In genomic region chr3:98149881-98150280, GRCm38 (mm10) we compare ENCODE assay signal across 38 mouse cellular contexts. TPM values are rescaled to one million over a fixed set of nuclear protein-coding genes. Genes with fewer than 3 reads are reported as not detected.
"Had no signal": no experiment of that assay in that cellular context is flagged by ENCODE, and none has a peak within 500 bp of the region (broad histone marks: within the 10 kb centered on the region; RNA-seq: fewer than 3 reads in every experiment).

No protein-coding gene starts in this region.

- H3K27me3 ChIP-seq: heart, embryonic 12.5 days; hindbrain, embryonic 13.5 days; hindbrain, embryonic 15.5 days; kidney, embryonic 15.5 days; limb, embryonic 13.5 days; limb, embryonic 15.5 days; liver, embryonic 12.5 days had no signal

- H3K9me3 ChIP-seq: heart, embryonic 12.5 days; hindbrain, embryonic 13.5 days; hindbrain, embryonic 15.5 days; kidney, embryonic 15.5 days; limb, embryonic 13.5 days; limb, embryonic 15.5 days; liver, embryonic 12.5 days had no signal

- ATAC-seq: hindbrain, postnatal 0 days; intestine, embryonic 16.5 days; liver, embryonic 12.5 days had no signal

- H3K4me3 ChIP-seq: heart, embryonic 12.5 days; hindbrain, embryonic 13.5 days; hindbrain, embryonic 15.5 days; kidney, embryonic 15.5 days; limb, embryonic 13.5 days; limb, embryonic 15.5 days; liver, embryonic 12.5 days had no signal

- H3K27ac ChIP-seq: hindbrain, embryonic 13.5 days; hindbrain, embryonic 15.5 days; hindbrain, postnatal 0 days; kidney, embryonic 15.5 days; kidney, postnatal 0 days; limb, embryonic 13.5 days; limb, embryonic 15.5 days; liver, embryonic 12.5 days; liver, embryonic 14.5 days had no signal

- H3K9ac ChIP-seq: heart, embryonic 12.5 days; hindbrain, embryonic 13.5 days; hindbrain, embryonic 15.5 days; kidney, embryonic 15.5 days; limb, embryonic 13.5 days; limb, embryonic 15.5 days; liver, embryonic 12.5 days; liver, embryonic 14.5 days had no signal

- DNase-seq: gastrocnemius, postnatal 14 days; gastrocnemius, postnatal 36 days; heart, adult 18-20 months; heart, postnatal 10 days; kidney, adult 11 months; kidney, adult 2 months; kidney, adult 9 months; kidney, postnatal 14 days; kidney, postnatal 36 days; layer of hippocampus, adult 9-11 months; layer of hippocampus, postnatal 36 days; left cerebral cortex, postnatal 4 days had no signal

- H3K4me2 ChIP-seq: heart, embryonic 12.5 days; hindbrain, embryonic 13.5 days; hindbrain, embryonic 15.5 days; kidney, embryonic 15.5 days; limb, embryonic 13.5 days; limb, embryonic 15.5 days; liver, embryonic 12.5 days had no signal

- H3K4me1 ChIP-seq: heart, embryonic 12.5 days; hindbrain, embryonic 13.5 days; hindbrain, embryonic 15.5 days; kidney, embryonic 15.5 days; limb, embryonic 13.5 days; limb, embryonic 15.5 days; liver, embryonic 12.5 days had no signal

RNA-seq across cellular contexts. Expression of gene Adam30, which starts 10.5 kb away (rescaled TPM):
- total RNA-seq: gastrocnemius, adult 18-20 months; gastrocnemius, adult 8-10 months; gastrocnemius, postnatal 14 days; gastrocnemius, postnatal 36 days; heart, adult 18-20 months; heart, postnatal 25 days; layer of hippocampus, adult 18-20 months; layer of hippocampus, postnatal 14 days; layer of hippocampus, postnatal 36 days; left cerebral cortex, adult 18-20 months; left cerebral cortex, adult 8-10 months; left cerebral cortex, postnatal 10 days; left cerebral cortex, postnatal 25 days; left cerebral cortex, postnatal 4 days; liver, adult 2 months had no signal
- polyA plus RNA-seq: heart, embryonic 12.5 days; heart, embryonic 14.5 days; heart, embryonic 16.5 days; hindbrain, embryonic 11.5 days; hindbrain, embryonic 15.5 days; hindbrain, postnatal 0 days; intestine, embryonic 14.5 days; intestine, embryonic 16.5 days; kidney, adult 2 months; kidney, embryonic 15.5 days; kidney, postnatal 0 days; large intestine, adult 2 months; limb, embryonic 13.5 days; limb, embryonic 15.5 days; liver, adult 2 months; liver, embryonic 12.5 days; liver, embryonic 14.5 days had no signal
